Mouse (Mus musculus) neural tube, embryonic 11.5 days (tissue): ENCODE measurements around the gene Baiap2l1. TPM values are rescaled to one million over a fixed set of nuclear protein-coding genes. Genes with fewer than 3 reads are reported as not detected.

Experiments used
- ATAC-seq: fragments of 200-750 bp; cut with Nextera tagmentation; 2 replicates; pipeline ENCODE4 v1.8.0; 2017; ENCODE audit warnings: moderate number of reproducible peaks, mild to moderate bottlenecking, moderate TSS enrichment, moderate library complexity; ENCODE audit not compliant: insufficient read depth, low FRiP score, low TSS enrichment
- DNase-seq: peaks from one replicate; pipeline ENCODE4 v3.0.0-alpha.2; 2015; ENCODE audit warnings: low spot score
- H3K27ac ChIP-seq: fragments of 300-500 bp; sonication (generic); 2 replicates; pipeline ENCODE4 v1.5.1; 2014; ENCODE audit warnings: low read depth, mild to moderate bottlenecking, low read length
- H3K27me3 ChIP-seq: fragments of 300-500 bp; sonication (generic); 2 replicates; pipeline ENCODE4 v1.6.1; 2014; ENCODE audit warnings: mild to moderate bottlenecking, low read length, mixed read lengths; ENCODE audit not compliant: control insufficient read depth, insufficient read depth
- H3K36me3 ChIP-seq: fragments of 300-500 bp; sonication (generic); 2 replicates; pipeline ENCODE4 v1.6.1; 2014; ENCODE audit warnings: mild to moderate bottlenecking, low read length, moderate library complexity, mixed read lengths; ENCODE audit not compliant: control insufficient read depth, insufficient read depth
- H3K4me1 ChIP-seq: fragments of 300-500 bp; sonication (generic); 2 replicates; pipeline ENCODE4 v1.6.1; 2014; ENCODE audit warnings: low read length, mixed read lengths; ENCODE audit not compliant: control insufficient read depth, insufficient read depth
- H3K4me2 ChIP-seq: fragments of 300-500 bp; sonication (generic); 2 replicates; pipeline ENCODE4 v1.6.1; 2014; ENCODE audit warnings: low read depth, mild to moderate bottlenecking, moderate library complexity
- H3K4me3 ChIP-seq: fragments of 300-500 bp; sonication (generic); 2 replicates; pipeline ENCODE4 v1.5.1; 2014; ENCODE audit warnings: low read depth, low read length
- H3K9ac ChIP-seq: fragments of 300-500 bp; sonication (generic); 2 replicates; pipeline ENCODE4 v1.6.1; 2014; ENCODE audit warnings: mild to moderate bottlenecking, low read length
- H3K9me3 ChIP-seq: fragments of 300-500 bp; sonication (generic); 2 replicates; pipeline ENCODE4 v1.6.1; 2016; ENCODE audit warnings: low read length; ENCODE audit not compliant: control insufficient read depth
- WGBS: fragments of 180-500 bp; shearing (Covaris S2); extraction: QIAGEN DNeasy Blood & Tissue Kit; methylation state at CpG from one replicate; pipeline ENCODE4 v1.1.7; 2014; 5-methylcytosine and 5-hydroxymethylcytosine counted together
- polyA plus RNA-seq: library from polyadenylated mRNA; unstranded; fragments of >200 nt; fragmentation: Nextera tagmentation; extraction: Ambion mirVana; gene quantifications from 2 replicates; pipeline ENCODE4 v1.2.1, GENCODE M21; 2014

Gene Baiap2l1
- polyA plus RNA-seq, 1 experiment from 2014 or later, result 2.9 TPM

- no peaks in the 10 kb centered on the region for H3K27me3 ChIP-seq
- H3K9ac ChIP-seq, result no peak overlapping the region
- no peak overlapping the region for H3K4me3 ChIP-seq
- DNase-seq (no peak), ATAC-seq (no peak)
- WGBS, result 87% methylated on average over 5 of the region's 5 CpGs
- no peaks in the 10 kb centered on the region for H3K9me3 ChIP-seq
- H3K36me3 ChIP-seq, result no peaks in the 10 kb centered on the region
- no peak overlapping the region for H3K4me2 ChIP-seq
- no peak overlapping the region for H3K27ac ChIP-seq
- no peaks in the 10 kb centered on the region for H3K4me1 ChIP-seq
These were observed 73.3 kb downstream of the Baiap2l1 start for GRCm38 (mm10) chr5:144284599-144284998.

GRCm38 (mm10) chr5:144283551-144284031 is 74.3 kb downstream of the Baiap2l1 start:
- WGBS, result 81% methylated on average over 8 of the region's 8 CpGs
- H3K4me3 ChIP-seq, result no peak overlapping the region
- ATAC-seq, result no peak
- H3K4me1 ChIP-seq, result no peaks in the 10 kb centered on the region
- no peaks in the 10 kb centered on the region for H3K27me3 ChIP-seq
- H3K36me3 ChIP-seq, result 0 out of 2 replicates have a peak, but pooled peaks cover 2% of the 10 kb centered on the region
- no peak for DNase-seq
- H3K9ac ChIP-seq, result no peak overlapping the region
- H3K9me3 ChIP-seq, result no peaks in the 10 kb centered on the region
- H3K4me2 ChIP-seq, result no peak overlapping the region
- no peak overlapping the region for H3K27ac ChIP-seq

GRCm38 (mm10) chr5:144282470-144283260 is 75.2 kb downstream of the Baiap2l1 start:
- 82% methylated on average over 11 of the region's 11 CpGs for WGBS
- Histone ChIP-seq H3K27ac (no peak overlapping the region), H3K4me3 (no peak overlapping the region), H3K9me3 (no peaks in the 10 kb centered on the region), H3K27me3 (no peaks in the 10 kb centered on the region), H3K4me1 (no peaks in the 10 kb centered on the region), H3K9ac (no peak overlapping the region), H3K36me3 (0 out of 2 replicates have a peak, but pooled peaks cover 2% of the 10 kb centered on the region), H3K4me2 (no peak overlapping the region)
- no peak for ATAC-seq
- DNase-seq, result no peak

- Histone ChIP-seq H3K27me3 (no peaks in the 10 kb centered on the region), H3K4me1 (no peaks in the 10 kb centered on the region)
- WGBS, result 93% methylated on average over 13 of the region's 13 CpGs
These were observed 78.0 kb downstream of the Baiap2l1 start for GRCm38 (mm10) chr5:144279926-144280325.

GRCm38 (mm10) chr5:144279081-144279541 is 78.8 kb downstream of the Baiap2l1 start:
- WGBS, result 89% methylated on average over 9 of the region's 9 CpGs
- H3K4me1 ChIP-seq, result no peaks in the 10 kb centered on the region
- H3K36me3 ChIP-seq, result 0 out of 2 replicates have a peak, but pooled peaks cover 2% of the 10 kb centered on the region
- no peaks in the 10 kb centered on the region for H3K27me3 ChIP-seq
- no peak for ATAC-seq
- H3K9ac ChIP-seq, result no peak overlapping the region
- H3K9me3 ChIP-seq, result no peaks in the 10 kb centered on the region
- no peak for DNase-seq
- no peak overlapping the region for H3K4me2 ChIP-seq
- no peak overlapping the region for H3K4me3 ChIP-seq
- no peak overlapping the region for H3K27ac ChIP-seq

More at GRCm38 (mm10) chr5:144279926-144280325, 78.0 kb downstream of the Baiap2l1 start:
- H3K4me3 ChIP-seq, result no peak overlapping the region
- H3K9me3 ChIP-seq, result no peaks in the 10 kb centered on the region
- H3K27ac ChIP-seq, result no peak overlapping the region
- DNase-seq, result no peak
- H3K9ac ChIP-seq, result no peak overlapping the region
- H3K36me3 ChIP-seq, result 0 out of 2 replicates have a peak, but pooled peaks cover 2% of the 10 kb centered on the region
- no peak overlapping the region for H3K4me2 ChIP-seq
- no peak for ATAC-seq

- no peak overlapping the region for H3K27ac ChIP-seq
- DNase-seq (no peak), ATAC-seq (no peak)
- H3K4me1 ChIP-seq, result no peaks in the 10 kb centered on the region
- whole genome bisulfite sequencing, result 93% methylated on average over 12 of the region's 13 CpGs
- no peaks in the 10 kb centered on the region for H3K27me3 ChIP-seq
- H3K36me3 ChIP-seq, result 0 out of 2 replicates have a peak, but pooled peaks cover 2% of the 10 kb centered on the region
- no peaks in the 10 kb centered on the region for H3K9me3 ChIP-seq
- no peak overlapping the region for H3K4me2 ChIP-seq
- no peak overlapping the region for H3K4me3 ChIP-seq
- H3K9ac ChIP-seq, result no peak overlapping the region
These were observed 79.4 kb downstream of the Baiap2l1 start for GRCm38 (mm10) chr5:144278374-144278960.

GRCm38 (mm10) chr5:144276898-144277630 is 80.8 kb downstream of the Baiap2l1 start:
- Histone ChIP-seq H3K4me3 (no peak overlapping the region), H3K27ac (no peak overlapping the region), H3K27me3 (no peaks in the 10 kb centered on the region), H3K4me1 (no peaks in the 10 kb centered on the region), H3K9ac (no peak overlapping the region), H3K9me3 (no peaks in the 10 kb centered on the region), H3K4me2 (no peak overlapping the region), H3K36me3 (0 out of 2 replicates have a peak, but pooled peaks cover 2% of the 10 kb centered on the region)
- DNase-seq (no peak), ATAC-seq (no peak)
- WGBS, result 87% methylated on average over 17 of the region's 17 CpGs

GRCm38 (mm10) chr5:144274904-144275303 is 83.0 kb downstream of the Baiap2l1 start:
- no peaks in the 10 kb centered on the region for H3K27me3 ChIP-seq
- no peak overlapping the region for H3K4me2 ChIP-seq
- 65% methylated on average over 6 of the region's 6 CpGs for WGBS
- H3K9ac ChIP-seq, result no peak overlapping the region
- H3K4me3 ChIP-seq, result no peak overlapping the region
- no peaks in the 10 kb centered on the region for H3K4me1 ChIP-seq
- ATAC-seq (no peak), DNase-seq (no peak)
- H3K9me3 ChIP-seq, result no peaks in the 10 kb centered on the region
- H3K36me3 ChIP-seq, result peaks cover 2% of the 10 kb centered on the region; the same call in 1 of the 2 replicates
- H3K27ac ChIP-seq, result no peak overlapping the region
